Mouse (Mus musculus): ENCODE data around the gene Cyp4f39. TPM values are rescaled to one million over a fixed set of nuclear protein-coding genes. Genes with fewer than 3 reads are reported as not detected.

The Cyp4f39 gene
- polyA plus RNA-seq, 1 experiment: 0.95 TPM

- TF ChIP-seq CTCF (IDR thresholded peaks at IDR 0.05; ENCODE audit: control insufficient read depth, insufficient read depth, low read length) (no peak), POLR2A (IDR thresholded peaks at IDR 0.05; ENCODE audit: borderline replicate concordance, control insufficient read depth, low read depth, low read length) (no peak)
- Histone ChIP-seq H3K4me1 (ENCODE audit: control insufficient read depth, insufficient read depth, low read length) (no peaks in the 10 kb centered on the region; the same call in 1 of the 2 replicates), H3K4me3 (replicated peaks; ENCODE audit: control insufficient read depth, low read depth, low read length) (no peak overlapping the region), H3K27ac (ENCODE audit: control insufficient read depth, insufficient read depth, low read depth, low read length, poor library complexity) (no peak overlapping the region)
- WGBS: 90% methylated on average over 1 of the region's 1 CpGs
Measured at GRCm38 (mm10) chr17:32449042-32449441, 3.5 kb upstream of the Cyp4f39 start.

- 33% methylated on average over 2 of the region's 2 CpGs for WGBS
- Histone ChIP-seq H3K4me3 (replicated peaks; ENCODE audit: control insufficient read depth, low read depth, low read length) (no peak overlapping the region), H3K4me1 (ENCODE audit: control insufficient read depth, insufficient read depth, low read length) (no peaks in the 10 kb centered on the region; the same call in 1 of the 2 replicates), H3K27ac (ENCODE audit: control insufficient read depth, insufficient read depth, low read depth, low read length, poor library complexity) (no peak overlapping the region)
- TF ChIP-seq CTCF (IDR thresholded peaks at IDR 0.05; ENCODE audit: control insufficient read depth, insufficient read depth, low read length) (no peak), POLR2A (IDR thresholded peaks at IDR 0.05; ENCODE audit: borderline replicate concordance, control insufficient read depth, low read depth, low read length) (no peak)
Measured at GRCm38 (mm10) chr17:32450844-32451537, 1.5 kb upstream of the Cyp4f39 start.

GRCm38 (mm10) chr17:32454188-32454587 is 1.7 kb downstream of the Cyp4f39 start:
- Histone ChIP-seq H3K4me1 (ENCODE audit: control insufficient read depth, insufficient read depth, low read length) (peaks cover 4% of the 10 kb centered on the region; the same call in 1 of the 2 replicates), H3K27ac (ENCODE audit: control insufficient read depth, insufficient read depth, low read depth, low read length, poor library complexity) (no peak overlapping the region), H3K4me3 (replicated peaks; ENCODE audit: control insufficient read depth, low read depth, low read length) (no peak overlapping the region)
- WGBS: 72% methylated on average over 4 of the region's 4 CpGs
- no peak for TF ChIP-seq POLR2A (IDR thresholded peaks at IDR 0.05; ENCODE audit: borderline replicate concordance, control insufficient read depth, low read depth, low read length)
- no peak for TF ChIP-seq CTCF (IDR thresholded peaks at IDR 0.05; ENCODE audit: control insufficient read depth, insufficient read depth, low read length)

- no peak overlapping the region for H3K27ac ChIP-seq (ENCODE audit: control insufficient read depth, insufficient read depth, low read depth, low read length, poor library complexity)
- 31% methylated on average over 2 of the region's 2 CpGs for WGBS
- peaks cover 4% of the 10 kb centered on the region; the same call in 1 of the 2 replicates for H3K4me1 ChIP-seq (ENCODE audit: control insufficient read depth, insufficient read depth, low read length)
- TF ChIP-seq POLR2A (IDR thresholded peaks at IDR 0.05; ENCODE audit: borderline replicate concordance, control insufficient read depth, low read depth, low read length) (no peak), CTCF (IDR thresholded peaks at IDR 0.05; ENCODE audit: control insufficient read depth, insufficient read depth, low read length) (no peak)
- H3K4me3 ChIP-seq (replicated peaks; ENCODE audit: control insufficient read depth, low read depth, low read length): no peak overlapping the region
Measured at GRCm38 (mm10) chr17:32454997-32455396, 2.5 kb downstream of the Cyp4f39 start.

- Histone ChIP-seq H3K4me3 (replicated peaks; ENCODE audit: control insufficient read depth, low read depth, low read length) (no peak overlapping the region), H3K27ac (ENCODE audit: control insufficient read depth, insufficient read depth, low read depth, low read length, poor library complexity) (no peak overlapping the region), H3K4me1 (ENCODE audit: control insufficient read depth, insufficient read depth, low read length) (no peaks in the 10 kb centered on the region)
- TF ChIP-seq POLR2A (IDR thresholded peaks at IDR 0.05; ENCODE audit: borderline replicate concordance, control insufficient read depth, low read depth, low read length): no peak
- no peak for TF ChIP-seq CTCF (IDR thresholded peaks at IDR 0.05; ENCODE audit: control insufficient read depth, insufficient read depth, low read length)
- WGBS: 74% methylated on average over 7 of the region's 7 CpGs
Measured at GRCm38 (mm10) chr17:32468494-32468893, 16.0 kb downstream of the Cyp4f39 start.

GRCm38 (mm10) chr17:32470795-32471194 is 18.3 kb downstream of the Cyp4f39 start:
- 67% methylated on average over 4 of the region's 4 CpGs for WGBS
- no peak overlapping the region for H3K27ac ChIP-seq (ENCODE audit: control insufficient read depth, insufficient read depth, low read depth, low read length, poor library complexity)
- H3K4me3 ChIP-seq (replicated peaks; ENCODE audit: control insufficient read depth, low read depth, low read length): no peak overlapping the region
- peaks cover 1% of the 10 kb centered on the region; the same call in 1 of the 2 replicates for H3K4me1 ChIP-seq (ENCODE audit: control insufficient read depth, insufficient read depth, low read length)
- TF ChIP-seq CTCF (IDR thresholded peaks at IDR 0.05; ENCODE audit: control insufficient read depth, insufficient read depth, low read length) (no peak), POLR2A (IDR thresholded peaks at IDR 0.05; ENCODE audit: borderline replicate concordance, control insufficient read depth, low read depth, low read length) (no peak)

GRCm38 (mm10) chr17:32472176-32472575 is 19.7 kb downstream of the Cyp4f39 start:
- no peak overlapping the region for H3K4me3 ChIP-seq (replicated peaks; ENCODE audit: control insufficient read depth, low read depth, low read length)
- 53% methylated on average over 7 of the region's 7 CpGs for WGBS
- H3K27ac ChIP-seq (ENCODE audit: control insufficient read depth, insufficient read depth, low read depth, low read length, poor library complexity): no peak overlapping the region
- H3K4me1 ChIP-seq (ENCODE audit: control insufficient read depth, insufficient read depth, low read length): peaks cover 1% of the 10 kb centered on the region; the same call in 1 of the 2 replicates
- TF ChIP-seq CTCF (IDR thresholded peaks at IDR 0.05; ENCODE audit: control insufficient read depth, insufficient read depth, low read length): no peak

- WGBS: 44% methylated on average over 5 of the region's 5 CpGs
- Histone ChIP-seq H3K4me1 (ENCODE audit: control insufficient read depth, insufficient read depth, low read length) (peaks cover 1% of the 10 kb centered on the region), H3K4me3 (replicated peaks; ENCODE audit: control insufficient read depth, low read depth, low read length) (no peak overlapping the region), H3K27ac (ENCODE audit: control insufficient read depth, insufficient read depth, low read depth, low read length, poor library complexity) (no peak overlapping the region)
- no peak for TF ChIP-seq POLR2A (IDR thresholded peaks at IDR 0.05; ENCODE audit: borderline replicate concordance, control insufficient read depth, low read depth, low read length)
- TF ChIP-seq CTCF (IDR thresholded peaks at IDR 0.05; ENCODE audit: control insufficient read depth, insufficient read depth, low read length): no peak
Measured at GRCm38 (mm10) chr17:32474954-32475560, 22.5 kb downstream of the Cyp4f39 start.

All from bone marrow, adult 2 months (tissue).